Mouse (Mus musculus): ENCODE measurements around the gene Ranbp10. TPM values are rescaled to one million over a fixed set of nuclear protein-coding genes. Genes with fewer than 3 reads are reported as not detected.

The Ranbp10 gene
- polyA plus RNA-seq, 1 experiment from 2014 or later: 17.0 TPM

Other genes starting within 250 kb of the Ranbp10 start
- gene Ripor1, start 222.1 kb downstream of the Ranbp10 start, polyA plus RNA-seq (2014; fragmentation: Nextera tagmentation; extraction: Ambion mirVana): 13.1 and 14.1 TPM in 2 replicates
- gene Ctcf, start 190.8 kb downstream of the Ranbp10 start, polyA plus RNA-seq (2014; fragmentation: Nextera tagmentation; extraction: Ambion mirVana): 128 and 131 TPM in 2 replicates
- gene Agrp, start 190.0 kb downstream of the Ranbp10 start, polyA plus RNA-seq (2014; fragmentation: Nextera tagmentation; extraction: Ambion mirVana): 0.73 and 1.6 TPM in 2 replicates
- gene Carmil2, start 141.1 kb downstream of the Ranbp10 start, polyA plus RNA-seq (2014; fragmentation: Nextera tagmentation; extraction: Ambion mirVana): 0.45 and 0.73 TPM in 2 replicates
- gene Acd, start 126.2 kb downstream of the Ranbp10 start, polyA plus RNA-seq (2014; fragmentation: Nextera tagmentation; extraction: Ambion mirVana): 68.9 and 71.5 TPM in 2 replicates
- 14.6 TPM in 2 replicates for gene Pard6a, start 126.2 kb downstream of the Ranbp10 start, polyA plus RNA-seq (2014; fragmentation: Nextera tagmentation; extraction: Ambion mirVana)
- 0.12 TPM in 1 of 2 replicates, not detected in the other for gene 4933405L10Rik, start 119.7 kb downstream of the Ranbp10 start, polyA plus RNA-seq (2014; fragmentation: Nextera tagmentation; extraction: Ambion mirVana)
- 42.3 and 44.3 TPM in 2 replicates for gene Enkd1, start 119.1 kb downstream of the Ranbp10 start, polyA plus RNA-seq (2014; fragmentation: Nextera tagmentation; extraction: Ambion mirVana)
- 22.8 and 25.8 TPM in 2 replicates for gene Gfod2, start 68.7 kb downstream of the Ranbp10 start, polyA plus RNA-seq (2014; fragmentation: Nextera tagmentation; extraction: Ambion mirVana)
- gene Tsnaxip1, start 381 bp upstream of the Ranbp10 start, polyA plus RNA-seq (2014; fragmentation: Nextera tagmentation; extraction: Ambion mirVana): 0.14 and 0.15 TPM in 2 replicates
- 48.8 and 55.2 TPM in 2 replicates for gene Cenpt, start 25.9 kb upstream of the Ranbp10 start, polyA plus RNA-seq (2014; fragmentation: Nextera tagmentation; extraction: Ambion mirVana)
- 73.4 and 77.6 TPM in 2 replicates for gene Thap11, start 27.8 kb upstream of the Ranbp10 start, polyA plus RNA-seq (2014; fragmentation: Nextera tagmentation; extraction: Ambion mirVana)
- 327 and 371 TPM in 2 replicates for gene Nutf2, start 33.2 kb upstream of the Ranbp10 start, polyA plus RNA-seq (2014; fragmentation: Nextera tagmentation; extraction: Ambion mirVana)
- 44.2 and 51.3 TPM in 2 replicates for gene Edc4, start 53.5 kb upstream of the Ranbp10 start, polyA plus RNA-seq (2014; fragmentation: Nextera tagmentation; extraction: Ambion mirVana)
- gene Nrn1l, start 66.2 kb upstream of the Ranbp10 start, polyA plus RNA-seq (2014; fragmentation: Nextera tagmentation; extraction: Ambion mirVana): 0.43 and 0.78 TPM in 2 replicates
- 27.8 and 28.9 TPM in 2 replicates for gene Pskh1, start 73.1 kb upstream of the Ranbp10 start, polyA plus RNA-seq (2014; fragmentation: Nextera tagmentation; extraction: Ambion mirVana)
- gene Ctrl, start 106.5 kb upstream of the Ranbp10 start, polyA plus RNA-seq (2014; fragmentation: Nextera tagmentation; extraction: Ambion mirVana): 1.1 and 1.5 TPM in 2 replicates
- gene Psmb10, start 111.1 kb upstream of the Ranbp10 start, polyA plus RNA-seq (2014; fragmentation: Nextera tagmentation; extraction: Ambion mirVana): 24.6 and 28.4 TPM in 2 replicates
- gene Lcat, start 116.0 kb upstream of the Ranbp10 start, polyA plus RNA-seq (2014; fragmentation: Nextera tagmentation; extraction: Ambion mirVana): 1.2 and 1.3 TPM in 2 replicates
- 23.5 and 27.2 TPM in 2 replicates for gene Slc12a4, start 138.7 kb upstream of the Ranbp10 start, polyA plus RNA-seq (2014; fragmentation: Nextera tagmentation; extraction: Ambion mirVana)
- not detected in 2 replicates for gene Dpep3, start 152.1 kb upstream of the Ranbp10 start, polyA plus RNA-seq (2014; fragmentation: Nextera tagmentation; extraction: Ambion mirVana)
- 18.8 and 21.8 TPM in 2 replicates for gene Dus2, start 164.0 kb upstream of the Ranbp10 start, polyA plus RNA-seq (2014; fragmentation: Nextera tagmentation; extraction: Ambion mirVana)
- gene Dpep2nb, start 178.6 kb upstream of the Ranbp10 start, polyA plus RNA-seq (2014; fragmentation: Nextera tagmentation; extraction: Ambion mirVana): not detected in 2 replicates
- gene Ddx28, start 184.5 kb upstream of the Ranbp10 start, polyA plus RNA-seq (2014; fragmentation: Nextera tagmentation; extraction: Ambion mirVana): 23.1 and 24.9 TPM in 2 replicates
- 6.4 and 6.6 TPM in 2 replicates for gene Nfatc3, start 231.5 kb upstream of the Ranbp10 start, polyA plus RNA-seq (2014; fragmentation: Nextera tagmentation; extraction: Ambion mirVana)

Measured in limb, embryonic 11.5 days (tissue).